Mouse (Mus musculus) adrenal gland, postnatal 25 days (tissue): ENCODE results near the gene Sphk2. TPM values are rescaled to one million over a fixed set of nuclear protein-coding genes. Genes with fewer than 3 reads are reported as not detected.

Source experiments
- total RNA-seq: library from RNA; stranded (reverse); gene quantifications from 2 replicates; pipeline ENCODE4 v1.2.3, GENCODE M21; 2021

The Sphk2 gene
- total RNA-seq, 1 experiment from 2014 or later = 42.0 TPM

Other genes with a start within 250 kb of the Sphk2 start
- gene Tulp2, start 236.1 kb downstream of the Sphk2 start, total RNA-seq = 0.46 and 0.67 TPM in 2 replicates
- gene Gm45808, start 231.2 kb downstream of the Sphk2 start, total RNA-seq = 21.0 and 40.1 TPM in 2 replicates
- 62.3 and 75.5 TPM in 2 replicates for gene Dhdh, start 229.2 kb downstream of the Sphk2 start, total RNA-seq
- gene Nucb1, start 207.6 kb downstream of the Sphk2 start, total RNA-seq = 220 and 264 TPM in 2 replicates
- 28.0 and 29.6 TPM in 2 replicates for gene Ppp1r15a, start 191.7 kb downstream of the Sphk2 start, total RNA-seq
- 3.2 and 3.3 TPM in 2 replicates for gene Plekha4, start 191.7 kb downstream of the Sphk2 start, total RNA-seq
- 0.95 and 1.0 TPM in 2 replicates for gene Hsd17b14, start 163.1 kb downstream of the Sphk2 start, total RNA-seq
- 218 and 244 TPM in 2 replicates for gene Bcat2, start 147.8 kb downstream of the Sphk2 start, total RNA-seq
- gene Fgf21, start 102.5 kb downstream of the Sphk2 start, total RNA-seq = not detected in 2 replicates
- gene Fut1, start 100.7 kb downstream of the Sphk2 start, total RNA-seq = not detected in 2 replicates
- 0.36 TPM in 1 of 2 replicates, not detected in the other for gene Izumo1, start 96.2 kb downstream of the Sphk2 start, total RNA-seq
- gene Rasip1, start 90.5 kb downstream of the Sphk2 start, total RNA-seq = 21.3 and 23.3 TPM in 2 replicates
- 3.5 and 4.3 TPM in 2 replicates for gene Mamstr, start 78.0 kb downstream of the Sphk2 start, total RNA-seq
- gene Fut2, start 51.6 kb downstream of the Sphk2 start, total RNA-seq = not detected in 2 replicates
- not detected in 2 replicates for gene Ntn5, start 34.0 kb downstream of the Sphk2 start, total RNA-seq
- 0.39 TPM in 1 of 2 replicates, not detected in the other for gene Sec1, start 23.6 kb downstream of the Sphk2 start, total RNA-seq
- 15.7 and 15.8 TPM in 2 replicates for gene Car11, start 18.2 kb downstream of the Sphk2 start, total RNA-seq
- 282 and 444 TPM in 2 replicates for gene Dbp, start 12.9 kb downstream of the Sphk2 start, total RNA-seq
- gene Rpl18, start 2.5 kb downstream of the Sphk2 start, total RNA-seq = 964 and 1,249 TPM in 2 replicates
- 0.30 and 0.76 TPM in 2 replicates for gene Fam83e, start 3.2 kb upstream of the Sphk2 start, total RNA-seq
- gene Spaca4, start 7.8 kb upstream of the Sphk2 start, total RNA-seq = not detected in 2 replicates
- 10.0 and 14.8 TPM in 2 replicates for gene Lmtk3, start 65.7 kb upstream of the Sphk2 start, total RNA-seq
- 0.90 and 1.1 TPM in 2 replicates for gene Sult2b1, start 66.7 kb upstream of the Sphk2 start, total RNA-seq
- 114 and 134 TPM in 2 replicates for gene Cyth2, start 96.6 kb upstream of the Sphk2 start, total RNA-seq
- gene Kcnj14, start 106.8 kb upstream of the Sphk2 start, total RNA-seq = 0.30 and 0.33 TPM in 2 replicates
- gene Grwd1, start 112.9 kb upstream of the Sphk2 start, total RNA-seq = 22.3 and 26.6 TPM in 2 replicates
- gene Kdelr1, start 154.8 kb upstream of the Sphk2 start, total RNA-seq = 140 and 141 TPM in 2 replicates
- gene Grin2d, start 160.4 kb upstream of the Sphk2 start, total RNA-seq = 0.43 and 1.2 TPM in 2 replicates
- gene Syngr4, start 178.7 kb upstream of the Sphk2 start, total RNA-seq = 0.70 TPM in 1 of 2 replicates, not detected in the other
- gene Tmem143, start 178.9 kb upstream of the Sphk2 start, total RNA-seq = 53.0 and 61.3 TPM in 2 replicates
- gene Emp3, start 203.4 kb upstream of the Sphk2 start, total RNA-seq = 231 and 241 TPM in 2 replicates
- gene Ccdc114, start 206.1 kb upstream of the Sphk2 start, total RNA-seq = 26.4 and 27.9 TPM in 2 replicates